In genomic region chr2:127271042-127271515, GRCm38 (mm10) we compare ENCODE assay signal across 8 mouse cellular contexts. TPM values are rescaled to one million over a fixed set of nuclear protein-coding genes. Genes with fewer than 3 reads are reported as not detected.
DNase-seq lines count a peak whose midpoint lies in the region; ATAC-seq and TF ChIP-seq lines count a peak whose summit lies in the region.

No protein-coding gene starts in this region.

- no peaks in the 10 kb centered on the region for H3K27me3 ChIP-seq in heart, embryonic 10.5 days (ENCODE audit: insufficient read depth, poor library complexity, severe bottlenecking)
- H3K27me3 ChIP-seq in midbrain, embryonic 13.5 days, result no peaks in the 10 kb centered on the region

- no peak for TF ChIP-seq POLR2A in lung, adult 2 months (IDR thresholded peaks at IDR 0.05; ENCODE audit: borderline replicate concordance, extremely low read depth, low read depth, low read length)

- WGBS in lung, adult 2 months, result 1% methylated on average over 8 of the region's 8 CpGs
- 14% methylated on average over 8 of the region's 8 CpGs for WGBS in heart, embryonic 10.5 days
- WGBS in midbrain, embryonic 13.5 days, result 10% methylated on average over 8 of the region's 8 CpGs

- H3K9ac ChIP-seq in midbrain, embryonic 13.5 days (replicated peaks), result peak overlapping the region; percentile 91

- TF ChIP-seq CTCF in lung, adult 2 months (IDR thresholded peaks at IDR 0.05; ENCODE audit: insufficient read depth, low read length), result no peak

- no peak for DNase-seq in lung, adult 2 months
- DNase-seq in lung, postnatal 25 days (ENCODE audit: low spot score), result no peak
- DNase-seq in heart, embryonic 10.5 days (ENCODE audit: low spot score), result no peak
- peak; percentile 24 for DNase-seq in left cerebral cortex, postnatal 4 days
- DNase-seq in gastrocnemius, postnatal 25 days, result no peak
- DNase-seq in urinary bladder, postnatal 14 days (ENCODE audit: low spot score), result no peak

- peak overlapping the region; percentile 83 for H3K4me3 ChIP-seq in lung, adult 2 months (replicated peaks; ENCODE audit: extremely low read depth, low read depth, low read length)
- peak overlapping the region; percentile 87 for H3K4me3 ChIP-seq in brown adipose tissue, adult 24 weeks (ENCODE audit: insufficient read depth, low read depth, low read length)
- H3K4me3 ChIP-seq in heart, embryonic 10.5 days, result peak overlapping the region; percentile 97
- peak overlapping the region; percentile 98 for H3K4me3 ChIP-seq in midbrain, embryonic 13.5 days (replicated peaks)

- no peak overlapping the region for H3K27ac ChIP-seq in brown adipose tissue, adult 24 weeks (replicated peaks; ENCODE audit: low read depth, low read length)
- peak overlapping the region; percentile 98 for H3K27ac ChIP-seq in heart, embryonic 10.5 days
- peak overlapping the region; percentile 93 for H3K27ac ChIP-seq in midbrain, embryonic 13.5 days

- peak overlapping the region; percentile 80 for H3K4me2 ChIP-seq in midbrain, embryonic 13.5 days (replicated peaks)

- no peaks in the 10 kb centered on the region for H3K9me3 ChIP-seq in heart, embryonic 10.5 days
- no peaks in the 10 kb centered on the region for H3K9me3 ChIP-seq in midbrain, embryonic 13.5 days

- no peak for ATAC-seq in midbrain, embryonic 13.5 days

- peaks cover 7% of the 10 kb centered on the region for H3K36me3 ChIP-seq in heart, embryonic 10.5 days
- H3K36me3 ChIP-seq in midbrain, embryonic 13.5 days, result no peaks in the 10 kb centered on the region

- H3K4me1 ChIP-seq in lung, adult 2 months (ENCODE audit: control insufficient read depth, insufficient read depth, low read length), result peaks cover 3% of the 10 kb centered on the region; the same call in 1 of the 2 replicates
- H3K4me1 ChIP-seq in brown adipose tissue, adult 24 weeks (ENCODE audit: control insufficient read depth, insufficient read depth, insufficient read length, low read length), result peaks cover 6% of the 10 kb centered on the region
- peaks cover 26% of the 10 kb centered on the region for H3K4me1 ChIP-seq in heart, embryonic 10.5 days
- peaks cover 38% of the 10 kb centered on the region for H3K4me1 ChIP-seq in midbrain, embryonic 13.5 days (replicated peaks)

- intact Hi-C loops in left cerebral cortex, postnatal 4 days (cut with DNase I), result no loop called here

RNA-seq across cellular contexts. Expression of gene Stard7, which starts 1.1 kb away (rescaled TPM):
- polyA plus RNA-seq in lung, adult 2 months (2012; rRNA removed), result 28.9 and 29.3 TPM in 2 replicates
- polyA plus RNA-seq in brown adipose tissue, adult 24 weeks (2012; ENCODE audit: insufficient read depth, insufficient read length, missing spikeins), result 71.1 and 87.5 TPM in 2 replicates
- 97.1 and 110 TPM in 2 replicates for polyA plus RNA-seq in heart, embryonic 10.5 days (2016; fragmentation: Nextera tagmentation; extraction: Ambion mirVana)
- total RNA-seq in left cerebral cortex, postnatal 4 days (2021), result 100 to 1,000 TPM; 147 to 164 TPM
- polyA plus RNA-seq in midbrain, embryonic 13.5 days (2015; fragmentation: Nextera tagmentation; extraction: Ambion mirVana), result 77.9 and 83.5 TPM in 2 replicates
- total RNA-seq in gastrocnemius, postnatal 25 days (2021), result 100 to 1,000 TPM in 1 of 2 experiments, 10 to 100 TPM in 1; 95.4 to 105 TPM

RNA-seq across cellular contexts. Expression of gene Tmem127, which starts 23.4 kb away (rescaled TPM):
- 74.4 and 86.6 TPM in 2 replicates for polyA plus RNA-seq in lung, adult 2 months (2012; rRNA removed)
- 18.6 and 27.3 TPM in 2 replicates for polyA plus RNA-seq in brown adipose tissue, adult 24 weeks (2012; ENCODE audit: insufficient read depth, insufficient read length, missing spikeins)
- 22.1 and 23.1 TPM in 2 replicates for polyA plus RNA-seq in heart, embryonic 10.5 days (2016; fragmentation: Nextera tagmentation; extraction: Ambion mirVana)
- 100 to 1,000 TPM; 106 TPM for total RNA-seq in left cerebral cortex, postnatal 4 days (2021)
- polyA plus RNA-seq in midbrain, embryonic 13.5 days (2015; fragmentation: Nextera tagmentation; extraction: Ambion mirVana), result 43.9 and 44.6 TPM in 2 replicates
- 10 to 100 TPM; 22.2 to 23.6 TPM for total RNA-seq in gastrocnemius, postnatal 25 days (2021)

RNA-seq across cellular contexts. Expression of gene Ciao1, which starts 23.5 kb away (rescaled TPM):
- 46.7 and 67.3 TPM in 2 replicates for polyA plus RNA-seq in lung, adult 2 months (2012; rRNA removed)
- polyA plus RNA-seq in brown adipose tissue, adult 24 weeks (2012; ENCODE audit: insufficient read depth, insufficient read length, missing spikeins), result 36.2 and 50.4 TPM in 2 replicates
- 58.3 and 61.1 TPM in 2 replicates for polyA plus RNA-seq in heart, embryonic 10.5 days (2016; fragmentation: Nextera tagmentation; extraction: Ambion mirVana)
- total RNA-seq in left cerebral cortex, postnatal 4 days (2021), result 10 to 100 TPM; 49.3 to 59.6 TPM
- 64.0 and 68.4 TPM in 2 replicates for polyA plus RNA-seq in midbrain, embryonic 13.5 days (2015; fragmentation: Nextera tagmentation; extraction: Ambion mirVana)
- total RNA-seq in gastrocnemius, postnatal 25 days (2021), result 10 to 100 TPM; 40.8 to 42.9 TPM
